Mouse (Mus musculus) MEL (cell line): Measurements from ENCODE around the gene Cald1. TPM values are rescaled to one million over a fixed set of nuclear protein-coding genes. Genes with fewer than 3 reads are reported as not detected.

ENCODE experiments used
- DNase-seq: peaks from one replicate; pipeline ENCODE4 v3.0.0; 2011; ENCODE audit warnings: low read depth, low spot score
- H3K27ac ChIP-seq: 2 replicates; pipeline ENCODE4 v1.5.1; 2012; ENCODE audit warnings: low read depth, mild to moderate bottlenecking, control low read depth, low read length, moderate library complexity; ENCODE audit not compliant: control insufficient read depth
- H3K27me3 ChIP-seq, 2 experiments: fragments of 150-350 bp in 1 of 2; sonication (generic) in 1 of 2; 2 replicates each; pipeline ENCODE4 v1.6.1; 2012; ENCODE audit warnings: low read length in 2 of 2, mild to moderate bottlenecking in 2 of 2, improper control_type of control experiment in 1 of 2, moderate library complexity in 1 of 2; ENCODE audit not compliant: insufficient read depth in 2 of 2, control insufficient read depth in 1 of 2
- H3K36me3 ChIP-seq, 2 experiments: 2 replicates each; pipeline ENCODE4 v1.6.1; 2012 to 2014; ENCODE audit warnings: low read length in 2 of 2, improper control_type of control experiment in 1 of 2, inconsistent platforms in 1 of 2, mild to moderate bottlenecking in 1 of 2; ENCODE audit not compliant: insufficient read depth in 2 of 2, control insufficient read depth in 1 of 2
- H3K4me1 ChIP-seq, 2 experiments: fragments of 150-350 bp in 1 of 2; sonication (generic) in 1 of 2; 2 replicates each; pipeline ENCODE4 v1.6.1; 2012; ENCODE audit warnings: low read length in 2 of 2, improper control_type of control experiment in 1 of 2, mild to moderate bottlenecking in 1 of 2; ENCODE audit not compliant: insufficient read depth in 2 of 2, control insufficient read depth in 1 of 2
- H3K4me3 ChIP-seq, 2 experiments: fragments of 150-350 bp in 1 of 2; sonication (generic) in 1 of 2; 2 replicates each; pipeline ENCODE4 v1.5.1; 2012; ENCODE audit warnings: low read depth in 2 of 2, low read length in 2 of 2, mild to moderate bottlenecking in 2 of 2, moderate library complexity in 2 of 2, control low read depth in 1 of 2, improper control_type of control experiment in 1 of 2; ENCODE audit not compliant: control insufficient read depth in 1 of 2, insufficient read depth in 1 of 2
- H3K79me2 ChIP-seq: 2 replicates; pipeline ENCODE4 v1.6.1; 2012; ENCODE audit warnings: mild to moderate bottlenecking, low read length, moderate library complexity; ENCODE audit not compliant: control insufficient read depth, poor library complexity, insufficient read depth
- H3K9ac ChIP-seq: 2 replicates; pipeline ENCODE4 v1.6.1; 2012; ENCODE audit warnings: low read depth, mild to moderate bottlenecking, control low read depth, low read length, moderate library complexity; ENCODE audit not compliant: control insufficient read depth, poor library complexity, severe bottlenecking
- H3K9me3 ChIP-seq: fragments of 150-350 bp; sonication (generic); replicated peaks from 2 replicates; pipeline ENCODE4 v1.6.1; 2012; ENCODE audit warnings: mild to moderate bottlenecking, low read length, improper control_type of control experiment, moderate library complexity; ENCODE audit not compliant: insufficient read depth
- BHLHE40 ChIP-seq: IDR thresholded peaks from 2 replicates; pipeline ENCODE4 v1.6.1; 2012; ENCODE audit warnings: low read depth, mild to moderate bottlenecking, inconsistent platforms, low read length, improper control_type of control experiment, borderline replicate concordance
- CHD2 ChIP-seq: IDR thresholded peaks from 2 replicates; pipeline ENCODE4 v1.6.1; 2011; ENCODE audit warnings: low read length, improper control_type of control experiment
- ETS1 ChIP-seq: IDR thresholded peaks from 2 replicates; pipeline ENCODE4 v1.6.1; 2012; ENCODE audit warnings: low read depth, mild to moderate bottlenecking, inconsistent platforms, low read length, improper control_type of control experiment, moderate library complexity
- GATA1 ChIP-seq: IDR thresholded peaks from 2 replicates; pipeline ENCODE4 v1.6.1; 2011; ENCODE audit warnings: low read depth, low read length, improper control_type of control experiment
- JUND ChIP-seq: IDR thresholded peaks from 2 replicates; pipeline ENCODE4 v1.6.1; 2011; ENCODE audit warnings: low read depth, mild to moderate bottlenecking, improper control_type of control experiment, low read length
- KAT2A ChIP-seq: conservative IDR thresholded peaks from 2 replicates; pipeline ENCODE4 v1.6.1; 2012; ENCODE audit warnings: low read depth, low read length, improper control_type of control experiment, inconsistent platforms
- MAFK ChIP-seq: IDR thresholded peaks from 2 replicates; pipeline ENCODE4 v1.6.1; 2011; ENCODE audit warnings: low read depth, mild to moderate bottlenecking, low read length, improper control_type of control experiment, borderline replicate concordance
- MAX ChIP-seq: IDR thresholded peaks from 2 replicates; pipeline ENCODE4 v1.6.1; 2011; ENCODE audit warnings: low read length, improper control_type of control experiment
- MYB ChIP-seq: IDR thresholded peaks from 2 replicates; pipeline ENCODE4 v1.6.1; 2011; ENCODE audit warnings: mild to moderate bottlenecking, low read depth, low read length, improper control_type of control experiment
- MYC ChIP-seq: IDR thresholded peaks from 2 replicates; pipeline ENCODE4 v1.6.1; 2011; ENCODE audit warnings: low read depth, mild to moderate bottlenecking, low read length, improper control_type of control experiment, moderate library complexity
- POLR2AphosphoS2 ChIP-seq: IDR thresholded peaks from 2 replicates; pipeline ENCODE4 v1.6.1; 2011; ENCODE audit warnings: low read length, improper control_type of control experiment
- RAD21 ChIP-seq: IDR thresholded peaks from 2 replicates; pipeline ENCODE4 v1.6.1; 2011; ENCODE audit warnings: mild to moderate bottlenecking, low read depth, low read length, improper control_type of control experiment
- RCOR1 ChIP-seq: IDR thresholded peaks from 2 replicates; pipeline ENCODE4 v1.6.1; 2012; ENCODE audit warnings: low read depth, mild to moderate bottlenecking, inconsistent platforms, low read length, improper control_type of control experiment
- SIN3A ChIP-seq: IDR thresholded peaks from 2 replicates; pipeline ENCODE4 v1.6.1; 2012; ENCODE audit warnings: low read length, improper control_type of control experiment, inconsistent platforms
- TAL1 ChIP-seq: IDR thresholded peaks from 2 replicates; pipeline ENCODE4 v1.6.1; 2012; ENCODE audit warnings: mild to moderate bottlenecking, inconsistent platforms, low read length, moderate library complexity, mixed read lengths
- USF1 ChIP-seq: IDR thresholded peaks from 2 replicates; pipeline ENCODE4 v1.6.1; 2014; ENCODE audit warnings: low read depth, mild to moderate bottlenecking, inconsistent platforms, low read length, improper control_type of control experiment, moderate library complexity
- USF2 ChIP-seq, 2 experiments: IDR thresholded peaks; 2 replicates each; pipeline ENCODE4 v1.6.1; 2011 to 2012; ENCODE audit warnings: improper control_type of control experiment in 2 of 2, low read length in 2 of 2, borderline replicate concordance in 1 of 2, inconsistent platforms in 1 of 2, low read depth in 1 of 2, mild to moderate bottlenecking in 1 of 2; ENCODE audit not compliant: insufficient read depth in 1 of 2
- ZC3H11A ChIP-seq: IDR thresholded peaks from 2 replicates; pipeline ENCODE4 v1.6.1; 2012; ENCODE audit warnings: low read depth, mild to moderate bottlenecking, inconsistent platforms, low read length, improper control_type of control experiment
- ZKSCAN1 ChIP-seq: IDR thresholded peaks from 2 replicates; pipeline ENCODE4 v1.6.1; 2012; ENCODE audit warnings: low read depth, mild to moderate bottlenecking, inconsistent platforms, low read length, improper control_type of control experiment, moderate library complexity
- ZNF384 ChIP-seq: IDR thresholded peaks from 2 replicates; pipeline ENCODE4 v1.6.1; 2012; ENCODE audit warnings: low read depth, mild to moderate bottlenecking, inconsistent platforms, low read length, improper control_type of control experiment
- polyA plus RNA-seq, 2 experiments: library from polyadenylated mRNA; stranded (reverse) in 1 of 2; unstranded in 1 of 2; fragments of >175 nt in 1 of 2; fragments of >200 nt in 1 of 2; gene quantifications; 2 replicates each; pipeline versions ENCODE4 v1.2.1 to v1.2.4; 2012; ENCODE audit warnings: low replicate concordance in 2 of 2, low read depth in 1 of 2; ENCODE audit not compliant: insufficient read length in 2 of 2, insufficient read depth in 1 of 2, missing spikeins in 1 of 2
- total RNA-seq: library from RNA; depleted of rRNA; stranded (reverse); fragments of 300-350 nt; gene quantifications from 2 replicates; pipeline ENCODE4 v1.2.3, GENCODE M21; 2012

Cald1 gene
- total and polyA plus RNA-seq, 3 experiments, result not detected

GRCm38 (mm10) chr6:34648017-34648787 is 49.9 kb downstream of the Cald1 start:
- Histone ChIP-seq H3K9ac (no peak overlapping the region), H3K27ac (no peak overlapping the region), H3K79me2 (no peaks in the 10 kb centered on the region), H3K36me3 (no peaks in the 10 kb centered on the region), H3K9me3 (no peaks in the 10 kb centered on the region), H3K27me3 (peaks cover 0 to 3% of the 10 kb centered on the region in 2 experiments; a peak in 2 of 4 replicates), H3K4me1 (no peaks in the 10 kb centered on the region), H3K4me3 (no peak overlapping the region)
- DNase-seq, result no peak
- TF ChIP-seq JUND, result no peak
- TF ChIP-seq ZC3H11A, result no peak
- TF ChIP-seq MYB, result no peak
- no peak for TF ChIP-seq RAD21
- TF ChIP-seq TAL1, result no peak
- TF ChIP-seq SIN3A, result no peak
- no peak for TF ChIP-seq USF2 (IDR thresholded peaks at IDR 0.05; ENCODE audit: borderline replicate concordance in 1 of 2, insufficient read depth in 1 of 2, low read depth in 1 of 2, low read length in 2 of 2)
- TF ChIP-seq POLR2AphosphoS2, result no peak
- TF ChIP-seq MAFK, result no peak
- no peak for TF ChIP-seq RCOR1
- TF ChIP-seq KAT2A, result no peak
- TF ChIP-seq ETS1, result no peak
- no peak for TF ChIP-seq ZKSCAN1
- TF ChIP-seq USF1, result no peak
- TF ChIP-seq ZNF384, result no peak
- TF ChIP-seq MYC, result no peak
- TF ChIP-seq GATA1, result no peak
- TF ChIP-seq BHLHE40, result no peak
- no peak for TF ChIP-seq CHD2

- Histone ChIP-seq H3K9ac (no peak overlapping the region), H3K79me2 (no peaks in the 10 kb centered on the region), H3K27me3 (peaks cover 0 to 4% of the 10 kb centered on the region in 2 experiments; a peak in 3 of 4 replicates), H3K4me3 (no peak overlapping the region), H3K9me3 (no peaks in the 10 kb centered on the region), H3K36me3 (no peaks in the 10 kb centered on the region), H3K4me1 (no peaks in the 10 kb centered on the region), H3K27ac (no peak overlapping the region)
- TF ChIP-seq ZC3H11A (no peak), RAD21 (no peak), USF1 (no peak), TAL1 (no peak), GATA1 (no peak), USF2 (IDR thresholded peaks at IDR 0.05; ENCODE audit: borderline replicate concordance in 1 of 2, insufficient read depth in 1 of 2, low read depth in 1 of 2, low read length in 2 of 2) (no peak), RCOR1 (no peak), JUND (no peak), MAX (no peak), KAT2A (no peak)
- DNase-seq, result no peak
These were observed 53.0 kb downstream of the Cald1 start for GRCm38 (mm10) chr6:34651298-34651697.
